In the genomic region with DNA sequence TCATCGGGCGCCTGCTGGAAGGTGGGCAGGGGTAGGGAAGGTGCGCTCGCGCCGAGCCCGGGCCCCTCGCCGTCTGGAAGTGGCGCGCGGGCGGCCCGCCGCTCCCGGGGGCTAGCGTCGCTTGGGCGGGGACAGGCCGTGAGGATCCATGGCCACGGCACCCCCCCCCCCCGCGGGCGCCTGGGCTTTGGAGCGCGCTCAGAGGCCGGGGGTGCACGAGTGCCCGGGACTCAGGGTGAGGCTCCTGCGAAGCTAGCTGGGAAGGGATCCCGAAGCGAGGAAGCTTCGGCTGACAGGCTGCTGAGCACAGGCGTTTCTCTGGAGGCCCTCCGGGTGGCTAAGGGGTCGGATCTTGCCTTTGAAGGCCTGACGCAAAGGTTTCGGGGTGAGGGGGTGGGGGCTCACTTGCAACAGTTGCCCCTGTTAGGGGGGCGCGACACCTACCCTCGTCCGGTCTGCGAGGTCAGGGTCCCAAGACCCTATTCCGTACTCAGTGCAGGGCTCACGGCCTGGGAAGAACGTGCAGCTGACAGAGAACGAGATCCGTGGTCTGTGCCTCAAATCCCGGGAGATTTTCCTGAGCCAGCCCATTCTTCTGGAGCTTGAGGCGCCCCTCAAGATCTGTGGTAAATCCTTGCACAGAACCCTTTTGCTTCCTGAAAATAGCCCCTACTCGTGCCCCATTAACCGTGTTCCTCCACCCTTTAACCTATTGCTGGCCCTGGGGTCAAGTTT, we compare ENCODE assay signal across 8 mouse cellular contexts. TPM values are rescaled to one million over a fixed set of nuclear protein-coding genes. Genes with fewer than 3 reads are reported as not detected.
DNase-seq lines count a peak whose midpoint lies in the region; ATAC-seq and TF ChIP-seq lines count a peak whose summit lies in the region.

No protein-coding gene starts in this region.

- H3K79me2 ChIP-seq in myocyte (ENCODE audit: control insufficient read depth, insufficient read depth): peaks cover 18% of the 10 kb centered on the region

- peak overlapping the region; percentile 90 for H3K4me2 ChIP-seq in neural tube, embryonic 11.5 days (ENCODE audit: low read depth)
- H3K4me2 ChIP-seq in hindbrain, embryonic 16.5 days (ENCODE audit: low read length): peak overlapping the region; percentile 98
- H3K4me2 ChIP-seq in myocyte (ENCODE audit: low read depth): peak overlapping the region; percentile 99

- H3K36me3 ChIP-seq in neural tube, embryonic 11.5 days (ENCODE audit: control insufficient read depth, insufficient read depth, low read length): peaks cover 14% of the 10 kb centered on the region
- peaks cover 46% of the 10 kb centered on the region for H3K36me3 ChIP-seq in embryonic facial prominence, embryonic 10.5 days (replicated peaks)
- peaks cover 32% of the 10 kb centered on the region for H3K36me3 ChIP-seq in hindbrain, embryonic 16.5 days (ENCODE audit: control insufficient read depth, insufficient read depth, low read length)
- H3K36me3 ChIP-seq in myocyte (ENCODE audit: control insufficient read depth, insufficient read depth): peaks cover 21% of the 10 kb centered on the region

- H3K9me3 ChIP-seq in neural tube, embryonic 11.5 days (ENCODE audit: control insufficient read depth, low read length): no peaks in the 10 kb centered on the region
- H3K9me3 ChIP-seq in embryonic facial prominence, embryonic 10.5 days: no peaks in the 10 kb centered on the region
- no peaks in the 10 kb centered on the region for H3K9me3 ChIP-seq in hindbrain, embryonic 16.5 days (ENCODE audit: control insufficient read depth, low read length)

- ATAC-seq in neural tube, embryonic 11.5 days (ENCODE audit: insufficient read depth, low FRiP score, low TSS enrichment): peak; percentile 23; the same call in 1 of the 2 replicates
- peak; percentile 73; the same call in 1 of the 2 replicates for ATAC-seq in hindbrain, embryonic 16.5 days

- peak; percentile 42 for DNase-seq in neural tube, embryonic 11.5 days (ENCODE audit: low spot score)
- no peak for DNase-seq in neural tube, embryonic 10.5 days (ENCODE audit: extremely low spot score, low spot score)
- DNase-seq in embryonic facial prominence, embryonic 10.5 days (ENCODE audit: low spot score): no peak
- DNase-seq in adrenal gland, postnatal 4 days (ENCODE audit: low spot score in 2 of 2): no peak
- no peak for DNase-seq in kidney, adult 18-20 months
- no peak for DNase-seq in kidney, adult 8-10 months

- H3K4me1 ChIP-seq in neural tube, embryonic 11.5 days (ENCODE audit: control insufficient read depth, insufficient read depth, low read length): peaks cover 10% of the 10 kb centered on the region
- H3K4me1 ChIP-seq in embryonic facial prominence, embryonic 10.5 days: peaks cover 52% of the 10 kb centered on the region
- H3K4me1 ChIP-seq in hindbrain, embryonic 16.5 days (ENCODE audit: control insufficient read depth, insufficient read depth, low read depth, low read length): peaks cover 34% of the 10 kb centered on the region

- no peak for TF ChIP-seq POLR2A in myocyte (IDR thresholded peaks at IDR 0.05; ENCODE audit: insufficient read length, low read depth)

- H3K9ac ChIP-seq in neural tube, embryonic 11.5 days (ENCODE audit: low read length): peak overlapping the region; percentile 96
- peak overlapping the region; percentile 99 for H3K9ac ChIP-seq in hindbrain, embryonic 16.5 days (ENCODE audit: low read depth, low read length)

- peak overlapping the region; percentile 85 for H3K27ac ChIP-seq in neural tube, embryonic 11.5 days (ENCODE audit: low read depth, low read length)
- H3K27ac ChIP-seq in embryonic facial prominence, embryonic 10.5 days (replicated peaks): peak overlapping the region; percentile 97
- H3K27ac ChIP-seq in hindbrain, embryonic 16.5 days (ENCODE audit: low read depth, low read length): peak overlapping the region; percentile 96

- WGBS in neural tube, embryonic 11.5 days: under 1% methylated on average over 45 of the region's 52 CpGs
- under 1% methylated on average over 52 of the region's 52 CpGs for WGBS in embryonic facial prominence, embryonic 10.5 days
- WGBS in hindbrain, embryonic 16.5 days: 1% methylated on average over 39 of the region's 52 CpGs

- no peaks in the 10 kb centered on the region for H3K27me3 ChIP-seq in neural tube, embryonic 11.5 days (ENCODE audit: control insufficient read depth, insufficient read depth, low read length)
- H3K27me3 ChIP-seq in embryonic facial prominence, embryonic 10.5 days (replicated peaks; ENCODE audit: low read depth, poor library complexity, severe bottlenecking): no peaks in the 10 kb centered on the region; the same call in 1 of the 2 replicates
- no peaks in the 10 kb centered on the region for H3K27me3 ChIP-seq in hindbrain, embryonic 16.5 days (replicated peaks; ENCODE audit: control insufficient read depth, insufficient read depth, low read length)
- no peaks in the 10 kb centered on the region for H3K27me3 ChIP-seq in myocyte (ENCODE audit: control insufficient read depth, insufficient read depth, insufficient read length)

- H3ac ChIP-seq in myocyte (ENCODE audit: control insufficient read depth, insufficient read length): peak overlapping the region; percentile 73

- peak overlapping the region; percentile 98 for H3K4me3 ChIP-seq in neural tube, embryonic 11.5 days (ENCODE audit: low read depth, low read length)
- peak overlapping the region; percentile 97 for H3K4me3 ChIP-seq in embryonic facial prominence, embryonic 10.5 days
- peak overlapping the region; percentile 97 for H3K4me3 ChIP-seq in hindbrain, embryonic 16.5 days (ENCODE audit: low read length)
- H3K4me3 ChIP-seq in myocyte: peak overlapping the region; percentile 94

TF ChIP-seq in myocyte, 11 proteins besides CTCF, POLR2A, EP300 and RAD21:
- TF ChIP-seq REST (IDR thresholded peaks at IDR 0.05; ENCODE audit: insufficient read depth, insufficient read length): no peak

RNA-seq across cellular contexts. Expression of gene Ppp1ca, which starts 0.6 kb away (rescaled TPM):
- polyA plus RNA-seq in neural tube, embryonic 11.5 days (2014; fragmentation: Nextera tagmentation; extraction: Ambion mirVana): 928 and 939 TPM in 2 replicates
- 1,000 and 1,025 TPM in 2 replicates for polyA plus RNA-seq in embryonic facial prominence, embryonic 10.5 days (2016; fragmentation: Nextera tagmentation; extraction: Ambion mirVana)
- 604 and 614 TPM in 2 replicates for polyA plus RNA-seq in hindbrain, embryonic 16.5 days (2015; fragmentation: Nextera tagmentation; extraction: Ambion mirVana)
- 702 TPM for polyA plus RNA-seq in myocyte (2012; fragmentation: generic; extraction: Trizol)
- total RNA-seq in adrenal gland, postnatal 4 days (2021): 100 to 1,000 TPM; 464 to 467 TPM

RNA-seq across cellular contexts. Expression of gene Tbc1d10c, which starts 1.3 kb away (rescaled TPM):
- polyA plus RNA-seq in neural tube, embryonic 11.5 days (2014; fragmentation: Nextera tagmentation; extraction: Ambion mirVana): 0.68 and 1.1 TPM in 2 replicates
- 0.57 and 1.4 TPM in 2 replicates for polyA plus RNA-seq in embryonic facial prominence, embryonic 10.5 days (2016; fragmentation: Nextera tagmentation; extraction: Ambion mirVana)
- 0.54 and 1.1 TPM in 2 replicates for polyA plus RNA-seq in hindbrain, embryonic 16.5 days (2015; fragmentation: Nextera tagmentation; extraction: Ambion mirVana)
- 0.67 TPM for polyA plus RNA-seq in myocyte (2012; fragmentation: generic; extraction: Trizol)
- total RNA-seq in adrenal gland, postnatal 4 days (2021): 1 to 10 TPM; 3.2 to 4.3 TPM

RNA-seq across cellular contexts. Expression of gene Rad9a, which starts 9.0 kb away (rescaled TPM):
- polyA plus RNA-seq in neural tube, embryonic 11.5 days (2014; fragmentation: Nextera tagmentation; extraction: Ambion mirVana): 39.1 and 45.8 TPM in 2 replicates
- 58.1 and 58.2 TPM in 2 replicates for polyA plus RNA-seq in embryonic facial prominence, embryonic 10.5 days (2016; fragmentation: Nextera tagmentation; extraction: Ambion mirVana)
- polyA plus RNA-seq in hindbrain, embryonic 16.5 days (2015; fragmentation: Nextera tagmentation; extraction: Ambion mirVana): 25.0 and 26.5 TPM in 2 replicates
- 16.7 TPM for polyA plus RNA-seq in myocyte (2012; fragmentation: generic; extraction: Trizol)
- total RNA-seq in adrenal gland, postnatal 4 days (2021): 10 to 100 TPM; 14.7 to 16.2 TPM

RNA-seq across cellular contexts. Expression of gene Carns1, which starts 17.1 kb away (rescaled TPM):
- 2.9 and 3.8 TPM in 2 replicates for polyA plus RNA-seq in neural tube, embryonic 11.5 days (2014; fragmentation: Nextera tagmentation; extraction: Ambion mirVana)
- 2.7 and 4.4 TPM in 2 replicates for polyA plus RNA-seq in embryonic facial prominence, embryonic 10.5 days (2016; fragmentation: Nextera tagmentation; extraction: Ambion mirVana)
- 6.5 and 7.9 TPM in 2 replicates for polyA plus RNA-seq in hindbrain, embryonic 16.5 days (2015; fragmentation: Nextera tagmentation; extraction: Ambion mirVana)
- polyA plus RNA-seq in myocyte (2012; fragmentation: generic; extraction: Trizol): 8.2 TPM
- total RNA-seq in adrenal gland, postnatal 4 days (2021): 1 to 10 TPM; 5.5 to 7.3 TPM

RNA-seq across cellular contexts. Expression of gene Clcf1, which starts 21.6 kb away (rescaled TPM):
- 0.81 and 1.7 TPM in 2 replicates for polyA plus RNA-seq in neural tube, embryonic 11.5 days (2014; fragmentation: Nextera tagmentation; extraction: Ambion mirVana)
- 2.8 and 3.3 TPM in 2 replicates for polyA plus RNA-seq in embryonic facial prominence, embryonic 10.5 days (2016; fragmentation: Nextera tagmentation; extraction: Ambion mirVana)
- polyA plus RNA-seq in hindbrain, embryonic 16.5 days (2015; fragmentation: Nextera tagmentation; extraction: Ambion mirVana): 1.0 and 1.1 TPM in 2 replicates
- polyA plus RNA-seq in myocyte (2012; fragmentation: generic; extraction: Trizol): 11.5 TPM
- 10 to 100 TPM; 10.0 to 10.7 TPM for total RNA-seq in adrenal gland, postnatal 4 days (2021)
